Mouse (Mus musculus): Measurements from ENCODE around the gene Esrrb.

DNA sequence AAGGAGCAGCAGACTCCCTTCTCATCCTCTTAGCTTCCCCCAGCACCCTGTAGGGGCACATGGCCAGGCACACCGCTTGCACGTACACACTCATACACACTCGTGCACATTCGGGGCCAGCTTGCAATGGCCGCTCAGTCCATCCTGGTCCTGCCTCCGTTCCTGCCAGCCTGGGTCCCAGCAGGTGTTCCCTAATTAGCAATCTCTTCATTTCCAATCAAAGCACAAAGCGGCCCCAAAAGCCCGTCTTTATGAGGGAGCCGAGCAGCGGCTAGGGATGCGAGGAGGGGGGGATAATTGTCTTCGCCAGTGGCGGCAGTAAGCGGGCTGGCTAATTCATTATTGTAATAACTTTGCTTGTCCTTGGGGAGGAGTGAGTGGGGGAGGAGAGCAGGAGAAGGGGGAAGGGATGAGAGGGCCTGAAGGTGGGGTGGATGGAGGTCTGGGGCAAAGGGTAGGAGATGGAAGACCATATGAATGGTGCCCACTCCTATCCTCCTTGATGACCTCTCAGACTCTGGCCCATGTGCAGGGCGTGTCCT is 18.8 kb downstream of the Esrrb start:
- TF ChIP-seq CTCF (IDR thresholded peaks at IDR 0.05; ENCODE audit: extremely low read depth, insufficient read length, insufficient replicate concordance, low read depth, low read length) (no peak), POLR2A (IDR thresholded peaks at IDR 0.05; ENCODE audit: low read depth, low read length) (no peak)

All from small intestine, adult 2 months (tissue).